Comparison of ENCODE assay signal across 33 mouse cellular contexts in the genomic region with DNA sequence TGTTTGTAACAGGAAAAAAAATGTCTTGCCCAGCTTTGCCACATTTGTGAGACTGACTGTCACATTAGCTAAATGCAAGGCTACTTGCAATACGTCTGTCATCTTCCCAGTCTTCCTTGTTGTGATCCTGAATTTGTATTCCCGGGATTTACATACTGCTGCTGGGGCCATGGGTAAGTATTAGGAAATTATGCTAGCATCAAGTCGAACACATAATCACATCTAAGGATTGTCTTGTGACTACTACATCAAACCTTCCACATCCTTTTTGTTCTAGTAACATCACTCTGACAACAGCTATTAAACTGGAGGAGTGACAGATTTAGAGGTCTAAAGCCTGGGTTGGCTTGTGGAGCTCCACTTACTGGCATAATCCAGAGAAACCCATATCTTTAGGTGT.
"Had no signal": no experiment of that assay in that cellular context is flagged by ENCODE, and none has a peak within 500 bp of the region (broad histone marks: within the 10 kb centered on the region; RNA-seq: fewer than 3 reads in every experiment).

No protein-coding gene starts in this region.

- H3K36me3 ChIP-seq: heart, embryonic 13.5 days; heart, embryonic 15.5 days; hindbrain, embryonic 10.5 days; hindbrain, embryonic 12.5 days; hindbrain, embryonic 13.5 days; hindbrain, embryonic 15.5 days; intestine, embryonic 15.5 days; kidney, embryonic 15.5 days had no signal

- H3K27me3 ChIP-seq: heart, embryonic 13.5 days; heart, embryonic 15.5 days; hindbrain, embryonic 12.5 days; hindbrain, embryonic 13.5 days; hindbrain, embryonic 15.5 days; intestine, embryonic 15.5 days; kidney, embryonic 15.5 days had no signal

- H3K27ac ChIP-seq: heart, embryonic 13.5 days; heart, embryonic 15.5 days; hindbrain, embryonic 10.5 days; hindbrain, embryonic 12.5 days; hindbrain, embryonic 13.5 days; hindbrain, embryonic 14.5 days; hindbrain, embryonic 15.5 days; hindbrain, postnatal 0 days; intestine, embryonic 15.5 days; kidney, embryonic 15.5 days; kidney, postnatal 0 days; layer of hippocampus, adult 2 months; left cerebral cortex, adult 2 months had no signal

- DNase-seq: heart, postnatal 10 days; heart, postnatal 14 days; heart, postnatal 36 days; heart, postnatal 4 days; kidney, adult 11 months; kidney, adult 18-20 months; kidney, adult 2 months; kidney, adult 8-10 months; kidney, adult 9 months; kidney, postnatal 10 days; kidney, postnatal 14 days; kidney, postnatal 25 days; kidney, postnatal 36 days; kidney, postnatal 4 days; layer of hippocampus, adult 9-11 months; layer of hippocampus, postnatal 36 days had no signal

- ATAC-seq: hindbrain, embryonic 16.5 days; hindbrain, postnatal 0 days; inflammation-experienced regulatory T-cells, adult 6 months; intestine, embryonic 15.5 days; intestine, embryonic 16.5 days; intestine, postnatal 0 days had no signal

- H3K9ac ChIP-seq: heart, embryonic 13.5 days; heart, embryonic 15.5 days; hindbrain, embryonic 12.5 days; hindbrain, embryonic 13.5 days; hindbrain, embryonic 14.5 days; hindbrain, embryonic 15.5 days; intestine, embryonic 15.5 days; kidney, embryonic 15.5 days had no signal

- H3K4me2 ChIP-seq: heart, embryonic 13.5 days; heart, embryonic 15.5 days; hindbrain, embryonic 12.5 days; hindbrain, embryonic 13.5 days; hindbrain, embryonic 14.5 days; hindbrain, embryonic 15.5 days; intestine, embryonic 15.5 days; kidney, embryonic 15.5 days had no signal

- H3K4me3 ChIP-seq: heart, embryonic 13.5 days; heart, embryonic 15.5 days; hindbrain, embryonic 10.5 days; hindbrain, embryonic 12.5 days; hindbrain, embryonic 13.5 days; hindbrain, embryonic 15.5 days; intestine, embryonic 15.5 days; kidney, embryonic 15.5 days; layer of hippocampus, adult 2 months; left cerebral cortex, adult 2 months had no signal

- H3K4me1 ChIP-seq: heart, embryonic 13.5 days; heart, embryonic 15.5 days; hindbrain, embryonic 10.5 days; hindbrain, embryonic 12.5 days; hindbrain, embryonic 13.5 days; hindbrain, embryonic 15.5 days; intestine, embryonic 15.5 days; kidney, embryonic 15.5 days had no signal

- H3K9me3 ChIP-seq: heart, embryonic 13.5 days; heart, embryonic 15.5 days; hindbrain, embryonic 10.5 days; hindbrain, embryonic 12.5 days; hindbrain, embryonic 13.5 days; hindbrain, embryonic 15.5 days; intestine, embryonic 15.5 days; kidney, embryonic 15.5 days had no signal
